Mouse (Mus musculus) ovary, postnatal 36 days (tissue): ENCODE data around the gene Mlxipl.
"Not testable (repeated sequence)": the region's sequence is repeated elsewhere in the genome, so short reads cannot be mapped to it uniquely, and the experiment has no call there.

ENCODE experiments used
- DNase-seq: peaks from one replicate; pipeline ENCODE4 v3.0.0; 2022; ENCODE audit warnings: low spot score, mixed read lengths

Mlxipl gene

GRCm38 (mm10) chr5:135089653-135090052 is at the start of gene Mlxipl:
Mlxipl (plus strand) TSS chr5:135089890.
- no peak for DNase-seq

GRCm38 (mm10) chr5:135040059-135040458 is 49.6 kb upstream of the Mlxipl start:
- DNase-seq: no peak

GRCm38 (mm10) chr5:135040777-135041176 is 48.9 kb upstream of the Mlxipl start:
- DNase-seq: peak; percentile 62

GRCm38 (mm10) chr5:135042105-135042788 is 47.4 kb upstream of the Mlxipl start:
- no peak for DNase-seq

GRCm38 (mm10) chr5:135044575-135044974 is 45.1 kb upstream of the Mlxipl start:
- no peak for DNase-seq

GRCm38 (mm10) chr5:135048539-135048938 is 41.2 kb upstream of the Mlxipl start:
- DNase-seq: no peak

GRCm38 (mm10) chr5:135049268-135049667 is 40.4 kb upstream of the Mlxipl start:
- DNase-seq: not testable (repeated sequence)

GRCm38 (mm10) chr5:135053356-135053755 is 36.3 kb upstream of the Mlxipl start:
- no peak for DNase-seq

- DNase-seq: peak; percentile 95
Measured at GRCm38 (mm10) chr5:135063629-135064381, 25.9 kb upstream of the Mlxipl start, which contains the start of gene Dnajc30. Dnajc30 (plus strand) TSS chr5:135064202.

GRCm38 (mm10) chr5:135064382-135064766 is 25.3 kb upstream of the Mlxipl start:
- no peak for DNase-seq

- not testable (repeated sequence) for DNase-seq
Measured at GRCm38 (mm10) chr5:135064909-135065446, 24.7 kb upstream of the Mlxipl start, which contains the start of gene Bud23. Bud23 (minus strand) TSS chr5:135064959.

- no peak for DNase-seq
Measured at GRCm38 (mm10) chr5:135066008-135066407, 23.7 kb upstream of the Mlxipl start.

- DNase-seq: no peak
Measured at GRCm38 (mm10) chr5:135070448-135070847, 19.2 kb upstream of the Mlxipl start.

GRCm38 (mm10) chr5:135072061-135072460 is 17.6 kb upstream of the Mlxipl start:
- DNase-seq: no peak

GRCm38 (mm10) chr5:135072720-135073119 is 17.0 kb upstream of the Mlxipl start:
- no peak for DNase-seq

- no peak for DNase-seq
Measured at GRCm38 (mm10) chr5:135073349-135074150, 16.1 kb upstream of the Mlxipl start.

- no peak for DNase-seq
Measured at GRCm38 (mm10) chr5:135075655-135076054, 14.0 kb upstream of the Mlxipl start.

GRCm38 (mm10) chr5:135076368-135076767 is 13.3 kb upstream of the Mlxipl start:
- peak; percentile 32 for DNase-seq

GRCm38 (mm10) chr5:135076931-135077505 is 12.7 kb upstream of the Mlxipl start:
- peak; percentile 39 for DNase-seq

GRCm38 (mm10) chr5:135077564-135078481 is 11.9 kb upstream of the Mlxipl start, which contains the start of gene Vps37d:
Vps37d (minus strand) TSS chr5:135078266.
- peak; percentile 95 for DNase-seq

GRCm38 (mm10) chr5:135078482-135078810 is 11.2 kb upstream of the Mlxipl start:
- DNase-seq: no peak
